Mouse (Mus musculus) right cerebral cortex, postnatal 36 days (tissue): ENCODE data around the gene Ptgdr2.

Experiments
- DNase-seq, 2 experiments: peaks; one replicate each; pipeline ENCODE4 v3.0.0; 2022; ENCODE audit warnings: low spot score in 2 of 2, mixed read lengths in 1 of 2

Gene Ptgdr2

DNA sequence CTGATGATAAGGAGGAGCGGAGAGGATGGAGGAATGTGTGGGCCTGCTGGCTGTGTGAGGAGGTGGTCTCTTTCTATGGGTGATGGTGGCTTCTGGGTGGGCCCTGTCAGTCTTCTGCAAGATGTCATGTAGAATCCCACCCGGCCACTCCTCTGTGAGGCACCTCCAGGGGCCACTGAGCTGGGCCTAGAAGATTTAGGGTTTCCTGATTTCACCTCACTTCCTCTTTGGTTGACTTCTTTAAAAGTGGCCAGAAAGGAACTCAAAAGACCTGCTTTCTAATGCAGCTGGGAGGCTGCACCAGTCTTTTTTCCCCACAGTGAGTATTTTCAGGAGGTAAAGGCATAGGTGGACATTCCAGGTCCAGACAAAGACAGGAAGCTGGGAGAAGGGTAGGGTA, 6.3 kb upstream of the Ptgdr2 start:
- DNase-seq = no peak

GRCm38 (mm10) chr19:10935029-10935428, 1.9 kb upstream of the Ptgdr2 start:
- no peak for DNase-seq

- DNase-seq = no peak
Observed at GRCm38 (mm10) chr19:10936077-10936476, 883 bp upstream of the Ptgdr2 start.

DNA sequence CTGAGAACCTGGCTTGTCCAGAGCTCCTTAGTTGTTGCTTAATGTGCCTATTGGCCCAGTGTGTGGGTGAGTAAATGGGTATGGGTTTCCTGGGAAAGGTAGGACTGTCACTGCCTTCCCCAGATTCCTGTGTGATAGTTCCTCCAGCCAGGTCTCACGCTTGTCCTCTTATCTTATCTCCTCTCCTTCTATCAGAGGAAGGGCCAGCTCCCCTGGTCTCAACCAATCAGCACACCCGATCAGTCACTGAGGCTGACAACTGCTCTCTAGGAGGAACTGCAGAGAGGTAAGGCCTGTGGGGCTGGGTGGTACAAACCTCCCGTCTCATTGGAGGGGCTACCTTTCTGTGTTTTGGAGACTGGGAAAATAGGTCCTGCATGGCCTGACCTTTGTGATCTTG, 1.8 kb downstream of the Ptgdr2 start:
- DNase-seq = no peak

DNA sequence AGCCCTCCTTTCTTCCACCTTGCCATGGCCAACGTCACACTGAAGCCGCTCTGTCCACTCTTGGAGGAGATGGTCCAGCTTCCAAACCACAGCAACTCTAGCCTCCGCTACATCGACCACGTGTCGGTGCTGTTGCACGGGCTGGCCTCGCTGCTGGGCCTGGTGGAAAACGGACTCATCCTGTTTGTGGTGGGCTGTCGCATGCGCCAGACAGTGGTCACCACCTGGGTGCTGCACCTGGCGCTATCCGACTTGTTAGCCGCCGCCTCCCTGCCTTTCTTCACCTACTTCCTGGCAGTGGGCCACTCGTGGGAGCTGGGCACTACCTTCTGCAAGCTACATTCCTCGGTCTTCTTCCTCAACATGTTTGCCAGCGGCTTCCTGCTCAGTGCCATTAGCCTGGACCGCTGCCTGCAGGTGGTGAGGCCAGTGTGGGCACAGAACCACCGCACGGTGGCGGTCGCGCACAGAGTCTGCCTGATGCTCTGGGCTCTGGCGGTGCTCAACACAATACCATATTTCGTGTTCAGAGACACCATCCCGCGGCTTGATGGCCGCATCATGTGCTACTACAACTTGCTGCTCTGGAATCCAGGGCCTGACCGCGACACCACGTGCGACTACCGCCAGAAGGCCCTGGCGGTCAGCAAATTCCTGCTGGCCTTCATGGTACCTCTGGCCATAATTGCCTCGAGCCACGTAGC, 3.3 kb downstream of the Ptgdr2 start:
- DNase-seq = peak; percentile 39 to 69

- no peak for DNase-seq
Observed at GRCm38 (mm10) chr19:10940801-10941457, 4.0 kb downstream of the Ptgdr2 start.

DNA sequence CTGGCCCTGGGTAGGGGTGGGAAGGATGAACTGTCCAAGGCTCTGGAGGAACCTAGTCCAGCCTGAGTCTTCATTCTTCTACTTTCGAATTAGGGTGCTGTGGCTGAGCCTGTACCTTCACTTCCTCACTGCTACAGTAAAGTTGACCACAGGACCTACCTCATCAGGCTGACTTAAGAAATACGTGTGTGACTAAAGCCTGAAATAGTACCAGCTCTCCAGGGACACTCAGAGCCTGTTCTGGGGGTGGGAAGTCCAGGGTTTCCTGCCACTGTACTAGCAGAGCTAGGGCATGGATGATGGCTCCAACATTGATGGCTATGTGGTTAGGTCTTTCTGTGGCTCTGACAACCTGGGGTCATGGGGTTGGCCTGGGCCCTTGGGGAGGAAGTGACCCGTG, 7.0 kb downstream of the Ptgdr2 start:
- no peak for DNase-seq

- DNase-seq = no peak
Observed at GRCm38 (mm10) chr19:10946506-10946905, 9.5 kb downstream of the Ptgdr2 start.

- DNase-seq = no peak
Observed at GRCm38 (mm10) chr19:10947219-10947618, 10.3 kb downstream of the Ptgdr2 start.

- no peak for DNase-seq
Observed at GRCm38 (mm10) chr19:10948416-10948815, 11.5 kb downstream of the Ptgdr2 start.

GRCm38 (mm10) chr19:10949112-10949511, 12.2 kb downstream of the Ptgdr2 start, which contains the start of gene Ccdc86:
Gene Ccdc86 (minus strand): TSS chr19:10949266.
- peak; percentile 96 to 97 for DNase-seq

- no peak for DNase-seq
Observed at GRCm38 (mm10) chr19:10949558-10949957, 12.6 kb downstream of the Ptgdr2 start.

DNA sequence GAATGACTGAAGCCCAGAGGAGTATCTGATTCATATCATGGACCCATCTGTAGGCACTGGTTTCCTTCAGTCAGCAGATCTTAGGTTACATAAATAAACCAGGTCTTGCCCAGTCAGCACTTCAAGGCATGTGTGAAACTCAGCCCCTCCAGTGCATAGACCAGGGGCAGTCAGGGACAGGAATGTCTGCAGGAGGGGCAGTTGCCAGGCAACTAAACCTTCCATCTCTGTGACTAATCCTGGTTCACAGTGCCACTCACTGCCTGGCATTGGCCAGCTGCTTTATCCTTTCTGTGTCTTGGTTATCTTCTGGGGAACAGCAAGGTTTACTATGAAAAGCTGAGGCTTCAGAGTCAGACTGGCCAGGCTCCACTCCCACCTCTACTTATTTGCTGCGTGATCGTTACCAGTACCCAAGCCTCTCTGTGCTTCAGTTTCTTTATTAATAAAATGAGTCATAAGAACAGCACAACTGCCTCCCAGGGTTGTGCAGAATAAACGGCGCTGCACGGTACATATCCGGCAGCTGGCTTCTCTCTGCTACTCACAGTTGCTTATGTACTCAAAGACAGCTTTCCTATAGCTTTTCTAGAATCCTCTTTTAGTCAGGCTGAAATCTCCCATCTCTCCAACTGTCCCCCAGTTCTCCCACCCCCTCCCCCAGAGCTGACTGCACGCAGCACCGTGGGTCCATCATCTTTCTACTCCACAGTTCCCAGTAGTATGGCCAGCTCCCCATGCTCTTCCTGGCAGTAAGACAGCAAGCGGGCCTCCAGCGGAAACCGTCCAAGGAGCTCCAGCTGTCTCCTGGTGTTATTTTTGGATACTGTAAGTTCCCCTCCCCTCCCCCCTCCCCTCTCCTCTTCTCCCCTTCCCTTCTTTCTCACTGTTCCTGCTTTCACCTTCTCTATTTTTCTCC, 15.3 kb downstream of the Ptgdr2 start:
- DNase-seq = peak; percentile 25 to 27

DNA sequence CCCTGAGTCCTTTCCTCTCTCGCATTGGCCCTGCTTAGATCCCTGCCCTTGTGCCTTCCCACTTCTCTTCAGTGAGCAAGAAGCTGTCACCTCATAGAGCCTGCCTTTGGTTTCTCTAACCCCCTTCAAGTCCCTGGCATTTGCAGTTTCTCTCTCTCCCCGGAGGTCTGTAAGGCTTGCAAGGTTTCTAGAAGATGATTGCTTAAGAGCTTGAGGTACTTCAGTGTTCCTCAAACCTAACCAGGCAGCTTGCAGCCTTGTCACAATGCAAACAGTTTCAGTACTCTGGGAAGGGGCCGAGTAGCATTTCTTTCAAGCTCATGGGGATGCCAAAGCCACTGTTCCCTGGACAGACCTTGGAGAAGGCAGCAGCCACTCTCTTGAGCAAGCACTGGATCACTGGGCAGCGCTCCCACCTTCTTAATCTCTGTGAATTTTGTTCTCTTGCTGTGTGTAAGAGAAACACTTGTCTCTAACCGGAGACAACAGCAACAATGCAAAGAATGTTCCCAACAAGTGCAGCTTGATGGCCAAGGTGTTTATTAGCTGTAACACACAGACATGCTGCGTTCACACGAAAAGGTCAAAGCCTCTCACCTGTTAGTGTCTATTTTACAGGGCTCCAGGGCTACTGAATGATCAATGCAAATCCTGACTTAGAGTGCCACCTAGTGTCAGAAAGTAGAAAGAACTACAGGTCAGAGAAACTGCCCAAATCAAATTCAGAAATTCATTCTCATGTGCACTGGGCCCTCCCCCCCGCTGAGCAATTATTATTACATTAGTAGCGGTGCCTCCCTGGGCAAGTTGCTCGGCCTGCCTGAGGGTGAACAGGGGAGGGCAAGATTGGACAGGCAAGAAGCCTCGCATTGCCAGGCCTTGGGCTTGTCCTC, 22.4 kb downstream of the Ptgdr2 start:
- DNase-seq = no peak

GRCm38 (mm10) chr19:10959978-10960346, 23.0 kb downstream of the Ptgdr2 start:
- no peak for DNase-seq

DNA sequence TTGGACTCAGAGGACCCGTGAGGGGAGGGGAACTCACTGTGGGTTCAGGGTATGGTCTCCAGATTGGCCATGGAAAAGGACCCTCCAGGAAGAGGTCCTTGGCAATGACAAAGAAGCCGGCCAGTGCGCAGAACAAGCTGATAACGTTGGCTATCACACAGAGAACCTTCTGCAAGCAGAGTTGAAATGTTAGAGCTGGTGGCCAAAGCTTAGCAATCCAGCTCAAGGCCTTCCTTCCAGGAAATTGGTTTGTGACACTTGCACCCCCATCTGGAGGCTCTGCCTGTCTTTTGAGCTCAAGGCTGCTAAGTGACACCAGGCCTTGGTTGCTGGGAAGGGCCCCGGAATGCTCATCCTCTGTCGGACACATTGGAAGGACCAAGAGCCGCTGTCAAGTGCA, 28.8 kb downstream of the Ptgdr2 start:
- no peak for DNase-seq

DNA sequence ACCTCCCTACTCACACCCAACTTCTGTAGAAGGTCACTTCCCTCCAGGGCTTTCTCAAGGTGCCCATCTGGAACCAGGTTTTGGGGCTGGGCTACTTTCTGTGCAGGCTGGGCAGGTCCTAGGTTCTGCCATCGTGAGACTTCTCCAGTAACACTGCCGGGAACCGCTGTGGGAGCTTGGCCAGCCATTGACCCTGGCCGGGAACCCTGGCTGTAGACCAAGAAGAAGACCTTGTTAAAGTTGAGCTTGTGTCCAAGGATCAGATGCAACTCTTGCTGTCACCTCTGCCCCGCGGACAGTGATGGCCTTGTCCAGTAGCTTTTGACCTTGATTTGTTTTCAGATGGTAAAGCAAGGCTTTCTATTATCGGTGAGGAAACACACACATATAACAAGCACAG, 31.6 kb downstream of the Ptgdr2 start:
- DNase-seq = no peak

GRCm38 (mm10) chr19:10970457-10970856, 33.5 kb downstream of the Ptgdr2 start:
- no peak for DNase-seq

GRCm38 (mm10) chr19:10972660-10973059, 35.7 kb downstream of the Ptgdr2 start:
- DNase-seq = no peak

DNA sequence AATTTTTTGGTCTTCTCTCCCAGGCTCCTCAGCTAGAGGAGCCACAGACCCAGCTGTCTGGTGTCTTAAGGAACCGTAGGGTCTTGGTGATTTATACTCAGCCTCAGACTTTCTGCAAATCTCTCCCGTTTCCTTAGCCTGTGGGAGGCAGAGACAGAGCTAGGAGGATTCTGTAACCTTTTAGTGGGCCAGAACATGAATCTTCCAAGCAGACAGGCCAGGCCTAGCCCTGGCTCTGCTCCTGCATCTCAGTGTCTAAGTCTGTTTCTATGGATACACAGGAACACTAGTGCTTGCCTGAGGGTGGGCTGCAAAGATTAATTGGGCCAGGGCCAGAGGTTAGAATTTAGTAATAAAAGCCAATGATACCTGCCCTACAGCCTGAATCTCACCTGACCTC, 36.2 kb downstream of the Ptgdr2 start:
- DNase-seq = no peak

DNA sequence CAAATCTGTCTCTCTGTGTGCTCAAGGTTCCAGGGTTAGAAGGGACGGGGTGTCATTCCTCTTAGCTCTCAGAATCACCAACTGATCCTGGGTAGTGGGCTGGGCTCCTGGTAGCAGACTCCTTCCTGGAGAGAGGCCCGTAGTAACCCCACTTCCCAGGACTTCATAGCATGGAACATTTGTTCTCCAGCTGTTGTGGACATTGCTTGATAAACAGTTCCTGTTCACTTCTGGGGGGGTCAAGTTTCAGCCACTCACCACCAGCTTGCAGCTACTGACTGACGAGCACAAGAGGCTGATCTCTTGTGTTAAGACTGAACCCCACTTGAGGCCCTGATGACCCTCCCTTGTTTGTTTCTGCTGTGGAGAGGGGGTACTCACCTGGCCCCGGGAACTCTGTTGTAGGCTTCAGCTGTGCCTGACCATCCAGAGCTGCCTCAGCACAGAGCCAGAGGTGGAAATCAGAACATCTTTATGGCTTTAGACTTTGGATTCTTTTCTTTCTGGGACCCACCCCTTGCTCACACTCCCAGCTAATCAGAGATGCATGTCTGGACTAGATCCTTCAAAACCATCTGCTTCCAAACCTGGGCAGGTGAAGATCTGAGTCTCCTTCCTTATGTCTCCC, 37.4 kb downstream of the Ptgdr2 start, which contains the start of gene Ms4a10:
Gene Ms4a10, minus strand, starts transcription at position 433 of the 628 bp plus-strand sequence.
- DNase-seq = no peak
